Mouse (Mus musculus) lung, postnatal 36 days (tissue): Measurements from ENCODE around the gene Trmt112.

Experiments
- DNase-seq: peaks from one replicate; pipeline ENCODE4 v3.0.0; 2022; ENCODE audit warnings: mixed read lengths

The Trmt112 gene

DNA sequence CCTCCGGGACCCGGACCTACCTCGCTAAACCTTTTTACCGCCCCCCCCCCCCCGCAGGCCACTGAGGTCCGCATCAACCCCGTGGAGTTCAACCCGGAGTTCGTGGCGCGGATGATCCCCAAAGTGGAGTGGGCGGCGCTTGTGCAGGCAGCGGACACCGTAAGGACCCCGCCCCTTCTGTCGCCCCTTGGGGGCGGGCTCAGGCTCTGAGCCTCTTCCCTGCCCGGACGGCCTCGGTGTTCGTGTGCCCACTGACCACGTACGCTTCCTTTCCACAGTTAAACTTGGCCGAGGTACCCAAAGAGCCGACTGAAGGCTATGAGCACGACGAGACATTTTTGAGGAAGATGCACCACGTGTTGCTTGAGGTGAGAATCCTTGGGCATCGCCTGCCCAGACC is 808 bp downstream of the Trmt112 start:
- peak; percentile 56 for DNase-seq

DNA sequence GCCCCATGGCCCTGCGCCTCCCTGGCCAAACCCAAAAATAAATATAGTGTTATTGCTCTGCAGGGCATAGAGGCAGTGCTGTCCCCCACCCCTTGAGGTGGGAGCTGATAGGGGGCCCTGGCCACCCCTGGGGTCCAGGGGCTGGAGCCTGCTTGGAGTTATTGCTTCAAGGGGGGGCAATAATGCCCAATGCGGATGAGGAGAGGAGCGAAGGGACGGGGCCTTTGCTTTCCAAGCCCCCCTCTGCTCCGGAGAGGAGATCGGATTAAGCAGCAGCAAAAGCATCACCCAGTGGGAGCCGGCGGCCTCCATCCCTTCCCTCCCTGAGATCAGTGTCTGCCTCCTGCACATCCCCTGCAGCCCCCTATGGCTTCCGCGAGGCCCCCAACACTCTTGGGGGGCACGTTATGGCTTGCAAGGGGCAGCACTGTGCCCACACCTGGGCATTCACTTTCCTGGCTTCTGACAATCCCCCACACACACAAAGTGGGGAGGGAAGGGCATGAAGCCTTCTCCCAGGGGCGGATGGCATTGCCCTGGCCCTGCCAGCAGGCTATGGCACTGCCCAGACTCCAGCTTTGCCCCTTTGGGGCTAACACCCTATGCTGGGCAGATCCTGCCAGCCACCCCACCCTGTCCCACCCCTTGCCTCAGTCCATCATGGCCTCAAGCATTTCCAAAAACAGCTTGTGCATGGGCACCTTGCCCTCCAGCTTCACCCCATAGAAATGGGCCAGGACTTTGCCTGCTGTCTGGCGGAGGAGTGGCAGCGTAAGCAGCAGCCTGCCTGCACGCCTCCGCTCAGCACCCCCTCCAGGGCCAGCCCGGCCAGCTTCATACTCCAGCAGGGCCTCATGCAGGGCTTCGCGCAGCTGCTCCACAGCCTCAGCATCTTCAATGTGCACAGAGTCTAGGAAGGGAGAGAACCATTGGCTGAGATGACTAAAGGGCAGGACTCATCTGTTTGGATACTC is 1.9 kb downstream of the Trmt112 start:
- no peak for DNase-seq

DNA sequence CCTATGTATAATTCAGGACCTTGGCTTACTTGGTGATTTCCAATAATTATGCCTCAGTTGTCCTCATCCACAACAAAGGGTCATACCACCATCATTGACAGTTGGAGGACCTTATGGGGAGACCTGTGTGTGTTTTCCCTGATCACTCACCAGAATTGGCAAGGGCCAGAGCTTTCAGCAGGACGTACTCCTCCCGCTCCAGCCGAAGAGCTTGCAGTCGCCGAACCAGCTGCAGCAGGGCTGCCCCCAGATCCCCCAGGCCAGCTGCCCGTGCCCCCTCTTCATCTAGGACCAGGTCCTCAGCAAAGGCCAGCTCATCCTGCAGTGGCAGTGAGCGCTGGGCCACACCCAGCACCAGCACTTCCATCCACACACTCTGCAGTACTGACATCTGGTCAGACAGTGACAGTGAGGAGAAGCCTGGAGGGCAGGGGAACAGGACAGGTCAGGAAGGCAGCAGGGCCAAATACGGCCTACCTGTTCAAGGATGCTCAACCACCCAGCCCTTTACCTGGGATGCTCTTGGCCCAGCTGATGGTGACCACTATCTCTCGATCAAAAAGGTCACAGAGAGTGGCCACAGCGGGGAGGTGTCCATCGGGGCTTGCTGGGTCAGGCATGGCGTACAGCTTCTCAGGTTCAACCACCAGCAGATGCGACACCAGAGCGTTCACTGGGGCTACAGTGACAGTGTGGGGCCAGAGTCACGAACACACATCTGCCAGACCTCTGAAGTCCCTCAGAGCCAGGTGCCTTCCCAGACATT is 2.9 kb downstream of the Trmt112 start:
- DNase-seq, result no peak

DNA sequence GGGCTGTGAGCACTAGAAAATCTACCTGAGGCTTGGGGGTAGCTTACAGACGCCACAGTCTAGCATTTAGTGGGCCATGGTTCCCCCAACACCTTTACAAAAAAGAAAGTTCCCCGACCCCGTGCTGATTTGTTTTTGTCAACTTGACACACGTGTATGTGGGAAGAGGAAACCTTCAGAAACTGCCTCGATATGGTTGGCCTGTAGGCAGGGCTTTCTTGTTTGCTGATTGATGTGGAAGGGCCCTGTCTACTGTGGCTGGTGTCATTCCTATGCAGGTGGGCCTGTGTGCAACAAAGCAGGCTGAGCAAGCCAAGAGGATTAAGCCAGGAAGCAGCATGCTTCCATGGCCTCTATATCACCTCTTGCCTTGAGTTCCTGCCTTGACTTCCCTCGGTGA is 3.5 kb downstream of the Trmt112 start:
- DNase-seq, result no peak

DNA sequence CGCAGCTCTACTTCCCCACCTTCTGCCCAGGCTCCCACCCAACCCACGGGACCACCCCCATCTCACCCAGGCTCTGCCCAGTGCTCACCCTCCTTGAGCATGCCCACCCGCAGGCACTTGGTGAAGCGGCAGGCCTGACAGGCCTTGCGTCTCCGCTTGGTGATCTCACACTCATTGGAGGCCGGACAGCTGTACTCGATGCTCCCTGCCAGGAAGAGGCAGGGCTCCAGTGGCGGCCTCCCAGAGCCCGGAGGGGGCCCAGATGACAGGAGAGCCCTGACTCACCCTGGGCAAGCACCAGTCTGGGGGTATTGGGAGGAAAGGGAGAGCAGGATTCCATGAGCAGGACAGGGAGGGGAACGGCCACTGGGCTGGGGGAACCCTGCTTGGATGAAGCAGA is 4.5 kb downstream of the Trmt112 start:
- no peak for DNase-seq

DNA sequence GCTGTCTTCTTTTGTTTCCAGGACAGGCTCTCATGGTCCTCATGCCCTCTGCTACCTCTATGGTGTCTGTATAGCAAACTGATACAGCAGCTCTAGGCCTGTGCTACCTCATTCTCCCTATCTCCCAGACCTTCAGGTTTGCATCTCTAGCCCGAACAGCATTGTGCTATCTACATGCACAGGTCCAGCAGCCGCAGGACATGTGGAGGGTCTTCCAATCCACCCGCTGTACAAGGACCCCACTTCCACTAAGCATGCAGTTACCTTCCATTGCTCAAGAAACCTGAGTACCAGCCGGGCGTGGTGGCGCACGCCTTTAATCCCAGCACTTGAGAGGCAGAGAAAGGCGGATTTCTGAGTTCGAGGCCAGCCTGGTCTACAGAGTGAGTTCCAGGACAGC is 5.0 kb downstream of the Trmt112 start:
- DNase-seq, result no peak

DNA sequence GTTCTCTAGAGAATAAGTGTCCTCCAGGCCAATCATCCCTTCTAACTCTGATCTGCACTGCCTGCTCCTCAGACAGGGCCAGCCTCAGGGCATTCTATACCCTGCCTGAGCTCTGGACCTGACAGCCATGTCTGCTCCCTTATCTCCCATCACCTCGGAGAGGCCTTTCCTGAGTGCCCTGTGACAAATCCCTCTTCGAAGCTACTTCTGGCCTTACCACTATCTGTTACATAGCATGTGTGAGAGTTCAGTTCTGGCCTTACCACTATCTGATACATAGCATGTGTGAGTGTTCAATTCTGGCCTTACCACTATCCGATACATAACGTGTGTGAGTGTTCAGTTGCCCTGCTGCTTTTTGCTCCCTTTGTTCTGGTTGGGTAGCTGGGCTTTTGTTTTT is 5.8 kb downstream of the Trmt112 start:
- DNase-seq, result no peak

DNA sequence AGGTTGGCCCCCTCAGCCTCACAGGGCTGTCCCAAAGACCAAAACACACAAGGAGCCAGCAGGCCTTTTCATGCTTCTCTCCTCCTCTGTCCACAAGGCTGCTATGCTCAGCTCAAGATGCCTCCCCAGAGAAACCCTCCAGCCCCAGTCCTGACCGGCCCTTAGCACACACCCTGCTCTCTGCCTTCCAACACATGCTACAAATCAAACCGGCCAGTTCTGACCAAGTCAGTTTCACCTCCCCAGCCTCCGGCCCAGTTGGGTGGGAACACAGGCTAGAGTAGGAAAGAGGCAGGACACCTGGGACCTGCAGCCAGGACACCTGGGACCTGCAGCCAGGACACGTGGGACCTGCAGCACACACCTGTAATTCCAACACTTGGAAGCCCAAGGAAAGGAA is 7.0 kb downstream of the Trmt112 start:
- DNase-seq, result no peak

DNA sequence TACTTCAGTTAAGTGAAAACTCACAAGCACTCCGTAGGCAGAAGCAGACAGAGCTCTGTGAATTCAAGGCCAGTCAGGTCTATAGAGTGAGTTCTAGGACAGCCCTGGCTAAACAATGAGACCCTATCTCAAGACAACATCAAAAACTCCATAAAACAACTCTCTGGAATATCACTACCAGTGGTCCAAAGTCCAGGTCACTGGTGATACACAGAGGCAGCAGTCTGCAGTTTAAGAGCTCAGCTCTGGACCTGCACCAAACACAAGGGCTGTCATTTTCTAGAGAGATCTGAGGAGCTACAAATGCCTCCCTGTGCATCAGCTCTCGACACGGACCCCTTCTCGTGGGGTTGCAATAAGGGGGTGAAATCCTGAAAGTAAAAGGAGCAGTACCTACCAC is 8.8 kb downstream of the Trmt112 start:
- DNase-seq, result no peak

DNA sequence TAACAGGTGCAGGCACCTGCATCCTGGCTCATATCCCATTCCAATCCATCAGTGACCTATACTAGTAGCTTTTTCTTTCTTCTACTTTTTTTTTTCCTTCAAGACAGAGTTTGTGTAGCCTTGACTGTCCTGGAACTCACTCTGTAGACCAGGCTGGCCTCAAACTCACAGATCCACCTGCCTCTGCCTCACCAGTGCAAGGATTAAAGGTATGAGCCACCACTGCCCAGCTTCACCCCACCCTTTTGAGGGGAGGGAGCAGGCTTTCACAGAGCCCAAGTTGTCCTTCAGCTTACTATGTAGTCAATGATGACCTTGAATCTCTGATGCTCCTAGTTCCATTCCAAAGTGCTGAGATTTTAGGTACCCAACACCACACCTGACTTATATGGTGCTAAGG is 9.9 kb downstream of the Trmt112 start:
- DNase-seq, result no peak

DNA sequence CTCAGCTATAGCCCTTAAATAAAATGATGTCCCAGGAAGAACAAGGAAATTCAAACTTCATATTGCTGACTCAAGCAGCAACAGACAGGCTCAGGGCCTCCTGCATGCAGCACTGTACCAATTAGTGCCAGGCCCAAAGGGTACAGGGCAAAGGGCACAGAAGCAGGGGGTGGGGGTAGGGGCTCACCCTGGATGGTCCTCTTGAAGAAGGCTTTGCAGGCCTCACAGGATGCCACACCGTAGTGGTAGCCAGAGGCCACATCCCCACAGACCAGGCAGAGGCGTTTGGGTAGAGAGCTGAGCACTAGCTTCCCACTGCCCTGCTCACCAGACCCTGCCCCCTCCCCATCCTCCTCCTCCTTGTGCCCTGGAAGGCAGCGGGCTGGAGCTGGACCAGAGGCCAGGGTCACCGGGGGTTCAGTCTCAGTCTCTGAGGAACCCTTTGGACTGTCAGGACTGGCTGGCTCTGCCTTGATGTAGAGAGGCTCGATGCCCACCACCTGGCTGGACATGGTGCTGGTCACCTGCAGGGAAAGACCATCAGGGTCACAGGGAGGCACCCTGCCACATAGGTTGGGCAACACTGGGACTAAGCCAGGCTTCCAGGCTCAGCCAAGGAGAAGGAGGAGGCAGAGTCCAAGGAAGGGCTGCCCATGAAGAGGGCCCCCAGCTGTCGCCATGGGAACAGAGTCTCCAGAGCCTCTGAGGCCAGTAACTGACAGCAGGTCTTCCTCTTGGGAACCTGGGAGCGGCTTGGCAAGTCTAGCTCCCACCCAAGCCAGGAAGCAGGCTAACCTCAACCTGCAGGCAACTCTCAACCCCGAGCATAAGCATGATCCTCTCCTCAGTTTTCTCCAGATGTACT is 10.6 kb downstream of the Trmt112 start:
- peak; percentile 73 for DNase-seq

DNA sequence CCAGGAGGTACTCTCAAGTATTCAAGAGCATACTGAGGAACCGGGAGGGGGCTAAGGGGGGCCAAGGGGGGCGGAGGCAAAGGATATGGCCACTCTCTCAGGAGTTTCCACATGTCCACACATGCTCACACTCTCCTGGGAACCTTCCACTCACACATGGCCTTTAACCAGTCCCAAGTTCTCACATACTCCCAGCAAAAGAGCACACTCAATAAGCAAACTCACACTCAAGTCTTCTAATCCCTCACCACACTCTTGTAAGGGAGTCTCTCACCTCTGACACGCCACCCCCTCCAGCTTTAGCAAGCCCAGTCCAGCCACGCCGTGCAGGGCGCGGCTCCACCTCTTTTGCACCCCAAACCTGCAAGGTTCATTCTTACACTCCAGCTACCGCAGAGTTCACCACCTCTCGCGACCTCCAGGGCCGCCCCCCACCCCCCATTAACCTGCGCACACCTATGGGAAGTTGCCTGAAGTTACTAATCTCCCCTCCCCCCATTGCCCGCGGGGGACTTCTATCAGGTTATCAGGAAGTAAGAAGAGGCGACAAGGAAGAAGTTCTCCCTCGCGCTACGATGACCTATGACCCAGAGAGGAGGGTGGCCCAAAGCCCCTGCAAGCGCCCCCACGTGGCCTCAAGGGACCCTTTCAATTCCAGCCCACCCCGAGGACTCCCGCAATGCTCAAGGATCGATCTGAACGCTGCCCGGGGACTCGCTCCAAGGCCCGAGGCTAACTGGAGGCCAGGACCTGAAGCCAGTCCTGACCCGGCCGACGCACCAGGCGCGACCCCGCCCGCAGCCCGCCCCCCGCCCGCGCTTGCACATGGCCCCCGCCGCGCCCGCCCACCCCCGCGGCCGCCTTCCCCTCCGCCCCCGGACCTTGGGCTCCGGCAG is 11.5 kb downstream of the Trmt112 start:
- peak; percentile 61 for DNase-seq

DNA sequence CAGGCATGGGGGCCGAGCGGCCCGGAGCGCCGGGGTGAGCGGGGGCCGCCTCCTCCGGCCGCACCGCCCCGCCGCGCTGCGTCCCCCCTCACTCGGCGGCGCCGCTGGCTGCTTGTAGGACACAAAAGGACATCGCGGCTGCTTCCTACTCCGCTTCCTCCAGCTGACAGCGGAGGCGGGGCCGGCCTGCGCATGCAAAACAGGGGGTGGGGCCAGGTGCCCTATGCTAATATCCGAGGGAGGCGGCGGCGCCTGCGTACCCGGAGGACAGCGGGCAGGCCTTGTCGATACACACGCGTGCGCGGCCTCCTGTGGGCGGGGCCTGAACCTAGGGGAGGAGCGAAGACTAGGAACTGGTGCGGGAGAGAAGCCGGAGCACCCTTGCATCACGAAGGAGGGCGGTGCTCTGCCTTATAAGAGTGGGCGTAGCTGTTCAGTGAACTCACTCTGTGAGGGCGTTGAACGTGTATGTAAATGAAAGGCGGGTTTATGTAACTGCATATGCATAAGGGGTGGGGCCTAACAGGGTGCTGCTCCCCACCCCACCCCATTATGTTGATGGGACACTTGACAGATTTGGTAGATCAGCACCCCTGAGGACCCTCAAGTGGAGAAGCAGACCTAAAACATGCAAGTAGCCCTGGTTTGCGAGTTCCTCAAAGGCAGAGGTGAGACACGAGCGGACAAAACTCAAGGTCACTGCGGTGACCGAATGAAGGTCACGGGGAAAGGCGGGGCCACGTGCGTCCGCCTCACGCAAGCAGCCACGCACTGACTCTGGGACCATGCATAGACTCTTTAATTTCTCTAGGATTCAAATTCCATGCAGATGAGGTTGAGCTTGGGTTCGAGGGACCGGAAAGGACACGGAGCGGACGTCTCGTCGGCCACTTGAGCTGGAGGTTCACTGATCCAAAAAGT is 12.4 kb downstream of the Trmt112 start, which contains the start of gene Esrra:
Gene Esrra (minus strand): TSS at position 167 of the 921 bp plus-strand sequence.
- peak; percentile 100 for DNase-seq

DNA sequence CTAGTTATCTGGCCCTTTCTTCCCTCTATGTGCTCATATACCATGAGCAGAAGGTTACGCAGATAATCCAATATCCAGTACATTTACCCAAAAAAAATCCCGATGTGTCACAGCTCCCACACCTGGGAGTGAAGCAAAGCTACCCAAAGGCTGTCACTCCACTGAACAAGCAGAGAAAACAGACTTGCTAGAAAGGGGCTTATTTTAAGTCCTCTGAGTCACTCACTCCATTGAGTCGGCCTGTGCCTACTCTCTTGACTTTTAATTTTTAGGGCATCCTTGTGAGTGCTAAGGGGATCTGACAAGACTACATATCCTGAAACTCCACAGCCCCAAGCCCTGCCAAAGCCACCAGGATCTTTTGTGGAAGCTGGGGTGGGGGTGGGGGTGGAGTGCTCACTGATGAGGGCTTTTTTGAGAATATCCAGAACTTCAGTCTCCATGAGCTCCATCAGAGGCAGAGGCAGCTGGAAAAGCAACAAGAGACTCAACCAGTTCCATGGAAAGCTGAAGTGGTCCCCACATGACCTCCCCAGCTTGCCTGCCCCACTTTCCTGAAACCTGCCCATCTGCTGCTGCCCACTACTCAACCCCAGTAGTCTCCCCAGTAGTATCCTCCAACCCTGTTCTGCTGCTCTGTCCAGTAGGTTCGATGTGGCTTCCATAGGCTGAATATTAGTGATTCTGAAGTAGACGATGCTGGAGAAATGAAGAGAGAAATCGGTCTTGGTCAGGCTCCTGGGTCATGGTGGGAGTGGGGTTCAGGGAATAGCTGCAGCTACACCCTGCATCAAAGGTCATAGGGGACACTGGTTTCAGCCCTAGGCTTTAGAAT is 13.6 kb downstream of the Trmt112 start:
- DNase-seq, result no peak

DNA sequence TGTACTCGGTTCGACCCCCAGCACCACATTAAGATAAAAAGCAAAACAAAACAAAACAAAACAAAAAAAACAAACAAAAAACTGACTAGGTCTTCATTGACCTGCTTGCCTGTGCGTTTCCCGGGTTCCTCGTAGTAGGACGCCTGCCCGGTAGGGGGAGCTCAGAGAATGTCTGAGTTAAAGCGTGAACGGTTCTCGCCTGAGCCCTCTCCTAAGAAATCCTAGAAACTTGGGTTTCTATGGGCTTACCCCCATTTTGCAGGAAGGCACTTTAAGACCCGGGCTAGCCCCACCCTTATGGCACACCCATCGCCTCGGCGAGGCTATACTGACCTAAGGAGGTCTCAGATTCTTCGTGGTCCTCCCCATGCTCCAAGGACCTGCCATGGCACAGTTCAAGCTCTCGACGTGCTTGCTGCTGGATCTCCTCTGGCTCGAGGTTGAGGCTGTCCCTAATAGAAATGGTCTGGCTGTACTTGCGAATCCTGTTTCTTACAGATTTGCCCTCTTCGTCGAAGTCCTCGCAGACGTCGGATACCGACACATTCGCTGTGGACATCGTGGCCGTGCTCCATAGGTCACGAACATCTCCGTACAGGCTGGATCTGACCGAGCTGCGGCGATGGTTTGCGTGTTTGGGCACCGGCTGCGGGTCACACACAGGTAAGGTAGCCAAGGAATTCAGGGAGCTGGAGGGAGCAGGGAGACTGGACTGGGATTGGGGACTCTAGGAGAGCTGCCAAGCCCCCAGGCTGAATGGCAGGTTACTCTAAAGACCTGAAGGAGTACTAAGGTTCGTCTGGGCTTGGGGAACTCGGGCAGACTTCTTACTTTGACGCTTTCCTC is 15.2 kb downstream of the Trmt112 start:
- DNase-seq, result peak; percentile 95

DNA sequence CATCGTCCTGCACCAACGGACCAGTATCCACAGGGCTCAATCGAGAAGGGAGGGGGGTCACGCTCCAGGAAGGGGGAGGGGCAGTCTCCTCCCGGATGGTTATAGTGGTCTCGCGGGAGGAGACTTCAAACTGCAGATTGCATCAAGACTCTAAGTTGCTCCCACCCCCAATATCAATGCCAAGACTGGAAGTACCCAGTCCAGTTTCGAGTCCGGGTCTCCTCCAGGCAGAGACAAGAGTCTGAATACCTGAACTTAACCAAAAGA is 15.7 kb downstream of the Trmt112 start, which contains the start of gene Catsperz:
Gene Catsperz (minus strand): TSS at position 74 of the 267 bp plus-strand sequence.
- DNase-seq, result no peak

DNA sequence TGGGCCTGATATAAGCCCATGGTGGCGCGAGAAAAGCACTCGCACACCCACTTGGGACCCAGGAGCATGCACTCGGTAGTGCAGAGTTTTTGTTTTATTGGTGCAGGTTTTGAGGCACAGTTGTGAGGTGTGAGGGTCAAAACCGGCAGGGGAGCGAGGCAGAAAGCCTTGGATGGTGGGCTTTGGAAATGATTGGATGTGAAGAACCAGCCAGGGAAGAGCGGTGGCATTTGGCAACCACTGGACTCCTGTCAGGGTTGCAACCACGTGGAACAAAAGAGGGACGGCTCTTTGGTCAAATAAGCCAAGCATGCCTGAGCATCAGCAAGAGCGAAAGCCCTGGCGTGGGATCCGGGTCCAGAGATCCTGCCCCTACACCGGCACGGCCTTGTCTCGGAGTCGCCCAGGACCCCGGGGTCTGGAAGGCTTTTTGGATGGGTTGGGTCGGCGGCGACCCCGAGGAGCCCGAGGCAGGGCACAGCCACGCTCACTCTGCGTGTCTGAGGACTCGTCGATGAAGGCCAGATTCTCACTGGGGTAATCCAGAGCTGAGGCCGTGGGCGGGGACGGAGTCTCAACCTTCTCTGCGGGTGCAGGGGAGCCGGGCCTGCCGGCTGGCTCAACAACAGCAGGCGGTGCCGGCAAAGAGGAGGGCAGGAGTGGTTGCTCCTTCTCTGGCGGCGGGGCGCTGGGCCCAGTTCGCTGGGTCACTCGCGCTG is 16.3 kb downstream of the Trmt112 start:
- no peak for DNase-seq

DNA sequence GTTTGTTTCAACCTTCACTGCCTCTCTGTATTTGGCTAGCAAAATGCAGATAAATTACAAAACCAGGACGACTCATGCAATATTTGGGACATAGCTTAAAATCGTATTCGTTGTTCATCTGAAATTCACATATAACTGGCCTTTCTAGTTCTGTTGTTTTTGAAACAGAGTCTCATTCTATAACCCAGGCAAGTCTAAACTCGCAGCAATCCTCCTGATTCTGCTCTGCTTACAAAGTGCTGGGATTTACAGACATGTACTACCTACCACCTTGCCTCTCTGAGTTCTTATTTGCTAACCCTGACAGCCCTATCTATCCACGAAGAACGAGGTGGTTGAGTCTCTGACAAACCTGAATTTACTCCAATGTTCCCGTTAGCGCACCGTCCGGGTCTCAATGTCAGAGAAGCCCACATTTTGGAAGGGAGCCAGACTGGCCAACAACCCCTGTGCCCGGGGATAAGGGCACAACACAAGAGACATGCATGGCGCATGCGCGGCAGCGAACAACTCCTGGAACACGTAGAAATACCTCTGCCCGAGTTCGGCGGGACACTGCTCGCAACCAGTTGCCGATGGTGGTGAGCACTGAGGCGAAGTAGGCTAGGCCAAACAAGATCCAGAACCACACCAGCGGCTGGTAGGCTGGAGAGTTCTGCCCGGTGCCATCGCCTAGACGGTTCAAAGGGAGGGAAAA is 17.2 kb downstream of the Trmt112 start:
- peak; percentile 42 for DNase-seq
